Mouse (Mus musculus) induced T-regulatory cell, adult 2 months (primary cell): ENCODE results near the gene Por.

ENCODE experiments used
- DNase-seq: peaks from one replicate; pipeline ENCODE4 v3.0.0-alpha.2; 2012; ENCODE audit warnings: low read depth

Por gene

DNA sequence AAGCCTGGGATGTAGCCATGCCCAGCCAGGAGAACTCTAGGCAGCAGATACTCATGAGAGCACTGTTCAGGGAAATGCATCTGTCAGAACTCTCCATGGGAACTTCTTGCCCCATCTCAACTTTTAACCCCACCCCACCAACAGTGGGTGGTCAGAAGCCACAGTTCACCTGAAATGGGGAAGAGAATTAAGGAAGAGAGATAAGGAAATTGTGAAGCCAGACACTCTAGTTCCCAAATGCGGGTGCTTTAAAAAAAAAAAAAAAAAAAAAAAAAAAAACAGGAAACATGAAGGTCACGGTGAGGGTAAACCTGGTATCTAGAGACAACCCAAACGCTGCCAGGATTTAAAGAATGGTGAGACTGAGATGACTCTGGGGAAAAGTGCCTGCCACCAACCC lies 102.7 kb downstream of the Por start:
- DNase-seq: no peak

DNA sequence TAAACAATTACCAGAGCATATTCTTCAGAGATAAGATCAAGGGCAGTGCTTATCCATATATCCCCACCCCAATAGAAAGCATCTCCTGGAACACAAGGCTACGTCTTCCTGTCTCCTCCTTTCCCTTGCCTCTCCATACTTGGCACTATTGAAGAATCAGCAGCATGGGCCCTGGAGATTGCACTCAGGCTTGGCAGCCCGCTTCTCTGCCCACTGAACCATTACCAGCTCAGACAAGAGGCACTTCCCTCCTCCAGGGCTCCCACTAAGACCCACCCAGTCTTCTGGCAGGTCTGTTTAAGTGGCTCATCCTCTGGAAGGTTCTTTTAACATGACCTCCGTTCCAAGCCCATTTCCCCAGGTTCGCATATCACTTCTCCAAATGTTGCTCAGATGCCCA lies 106.7 kb downstream of the Por start:
- no peak for DNase-seq

DNA sequence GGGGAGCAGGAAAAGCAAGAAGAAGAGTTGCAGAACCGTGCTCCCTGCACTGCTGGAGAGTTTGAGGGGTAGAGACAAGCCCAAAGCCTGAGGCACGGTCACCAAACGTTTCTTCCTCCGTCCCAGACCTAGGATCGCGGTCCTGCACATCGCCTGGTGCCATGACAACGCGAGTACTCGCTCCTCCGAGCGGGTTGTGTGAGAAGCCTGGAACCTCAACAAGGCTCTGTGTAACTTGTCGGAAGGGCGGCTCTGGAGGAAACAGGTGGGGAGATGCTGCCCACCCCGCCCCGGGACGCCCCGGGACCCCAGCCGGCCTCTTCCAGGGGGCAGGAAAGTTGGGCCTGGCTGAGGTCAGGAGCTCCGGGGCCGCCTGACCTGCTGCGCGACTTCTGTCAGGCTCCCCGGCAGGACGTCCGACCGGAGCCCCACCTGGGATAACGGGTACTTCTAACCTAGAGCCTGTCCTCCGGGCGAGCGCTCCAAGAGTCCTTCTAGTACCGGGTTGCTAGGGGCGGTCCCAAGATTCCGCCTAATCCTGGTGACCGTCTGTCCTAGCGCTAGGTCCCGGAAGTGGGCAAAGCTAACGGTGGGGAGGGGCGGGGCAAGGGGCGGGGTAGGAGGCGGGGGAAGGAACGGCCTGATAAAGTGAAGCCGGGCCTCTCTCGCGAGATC lies 108.1 kb downstream of the Por start, which contains the start of gene Styxl1:
Gene Styxl1 (minus strand): TSS at position 590 of the 675 bp plus-strand sequence.
- DNase-seq: no peak

DNA sequence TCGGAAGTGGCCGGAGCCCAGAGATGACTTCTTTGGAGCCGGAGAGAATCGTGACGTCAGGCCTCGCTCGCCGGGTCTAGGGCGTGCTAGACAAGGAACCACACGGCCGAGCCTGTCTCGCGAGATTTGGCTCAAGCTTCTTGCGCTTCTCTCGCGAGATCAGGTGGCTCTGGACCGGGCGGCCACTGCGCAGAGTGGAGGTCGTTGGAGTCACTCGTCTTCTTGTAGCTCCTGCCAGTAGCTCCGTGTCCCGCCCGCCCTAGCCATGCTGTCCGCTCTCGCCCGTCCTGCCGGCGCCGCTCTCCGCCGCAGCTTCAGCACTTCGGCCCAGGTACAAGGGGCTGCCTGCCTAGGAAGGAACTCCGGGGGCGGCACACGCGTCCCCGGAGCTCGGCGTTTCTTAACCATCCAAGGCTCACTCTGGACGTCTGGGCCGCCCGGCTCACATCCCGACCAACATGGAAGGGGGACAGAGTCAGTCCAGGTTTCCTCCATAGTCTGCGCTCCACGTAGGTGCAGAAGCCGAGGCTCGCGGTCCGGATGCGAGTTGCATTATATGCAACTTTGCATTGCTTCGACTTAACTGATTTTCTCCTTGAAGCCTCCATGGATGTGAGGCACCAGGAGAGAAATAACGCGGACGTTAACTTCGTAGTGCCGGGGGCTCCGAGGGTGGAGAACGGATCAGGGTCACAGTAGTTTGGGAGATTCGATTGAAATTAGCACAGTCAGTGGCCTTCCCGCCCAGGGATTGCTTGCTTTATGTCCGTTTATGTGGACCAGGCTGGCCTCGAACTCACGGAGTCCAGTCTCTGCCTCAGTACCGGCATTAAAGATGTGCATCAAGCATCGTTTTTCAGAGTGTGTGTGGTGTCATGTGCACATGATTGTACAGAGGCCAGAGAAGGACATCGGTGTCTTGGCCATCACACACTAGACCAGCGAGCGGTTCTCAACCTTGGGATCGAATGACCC lies 108.9 kb downstream of the Por start, which contains the start of gene Mdh2:
Gene Mdh2 (plus strand): TSS at position 10 of the 975 bp plus-strand sequence.
- peak; percentile 100 for DNase-seq

DNA sequence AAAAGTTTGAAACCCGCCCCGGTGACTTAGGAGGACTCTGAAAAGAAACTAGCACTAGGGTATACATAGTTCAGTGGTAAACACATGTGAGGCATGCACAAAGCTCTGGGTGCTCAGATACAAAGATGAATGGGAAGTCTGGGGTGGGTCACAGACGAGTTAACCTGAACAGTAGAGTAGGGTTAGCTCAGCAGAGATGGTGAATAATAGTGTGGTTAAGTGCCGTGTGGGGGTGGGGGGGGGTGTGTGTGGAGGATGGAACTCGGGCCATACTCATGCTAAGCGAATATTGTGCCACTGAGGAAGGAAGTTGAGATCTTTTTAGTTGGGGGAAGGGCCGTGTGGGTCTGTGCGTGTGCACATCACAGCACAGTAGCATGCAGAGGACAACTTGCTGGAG lies 110.5 kb downstream of the Por start:
- peak; percentile 66 for DNase-seq

DNA sequence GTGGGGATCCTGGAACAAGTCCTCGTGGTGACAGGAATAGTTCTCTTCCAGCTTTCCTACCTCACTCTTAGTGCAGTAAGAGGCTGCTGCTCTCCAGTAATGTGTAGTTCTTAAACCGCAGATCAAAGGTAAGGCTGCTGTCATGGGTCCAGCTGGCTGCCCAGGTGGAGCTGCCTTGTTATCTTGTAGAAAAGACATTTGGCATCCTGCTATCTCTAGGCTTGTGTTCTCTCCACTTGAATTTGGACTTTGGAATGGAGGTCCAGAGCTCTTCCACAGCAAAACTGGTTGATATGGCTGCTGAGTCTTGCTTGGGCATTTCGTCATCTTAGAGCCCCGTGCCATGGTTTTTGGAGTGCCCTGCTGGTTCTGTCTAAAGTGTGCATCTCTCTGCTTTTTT lies 113.1 kb downstream of the Por start:
- DNase-seq: no peak
